In the genomic region with DNA sequence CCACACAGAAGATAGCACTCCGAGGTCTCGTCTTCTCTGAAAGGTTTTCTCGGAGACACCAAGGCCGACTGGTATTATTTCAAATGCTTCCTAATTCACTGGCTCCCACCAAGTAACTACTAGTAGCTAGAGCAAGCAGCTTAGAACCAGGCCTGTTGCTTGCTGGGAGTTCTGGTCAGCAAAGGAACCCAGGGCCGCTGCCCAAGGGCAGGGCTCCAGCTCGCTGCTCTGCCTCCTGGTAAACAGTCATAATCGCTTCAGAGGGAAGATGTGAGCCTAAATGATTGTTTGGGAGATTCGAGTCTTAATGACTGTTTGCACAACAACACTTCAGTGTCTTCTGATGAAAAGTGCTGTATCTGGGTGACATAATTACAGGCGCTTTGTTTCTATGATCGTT, we compare ENCODE assay signal across 14 mouse cellular contexts. TPM values are rescaled to one million over a fixed set of nuclear protein-coding genes. Genes with fewer than 3 reads are reported as not detected.
DNase-seq lines count a peak whose midpoint lies in the region; ATAC-seq lines count a peak whose summit lies in the region.
"Had no signal": no experiment of that assay in that cellular context is flagged by ENCODE, and none has a peak within 500 bp of the region (broad histone marks: within the 10 kb centered on the region; RNA-seq: fewer than 3 reads in every experiment).

No protein-coding gene starts in this region.

- intact Hi-C loops in heart, postnatal 14 days (cut with DNase I) = no loop called here

- peak; percentile 50 for DNase-seq in adrenal gland, adult 2 months
- DNase-seq in adrenal gland, adult 8-10 months = no peak
- peak; percentile 2 for DNase-seq in kidney, adult 18-20 months
- DNase-seq in kidney, adult 8-10 months = no peak
- DNase-seq in NIH3T3 (ENCODE audit: low read depth) (peak; percentile 30), liver (no peak)
- peak; percentile 17 to 21 for DNase-seq in heart, postnatal 14 days
- DNase-seq: cerebellum, postnatal 14 days had no signal

- no peak for ATAC-seq in cerebellum, adult (ENCODE audit: insufficient number of reproducible peaks, low FRiP score, low TSS enrichment)
- ATAC-seq: intestine, postnatal 0 days had no signal

RNA-seq across cellular contexts. Expression of gene 4930447C04Rik, which starts 42.0 kb away (rescaled TPM):
- under 1 TPM; 0.52 to 0.58 TPM for total RNA-seq in adrenal gland, adult 2 months (2021)
- not detected in 2 replicates for polyA plus RNA-seq in adrenal gland, adult 2 months (2012; rRNA removed)
- under 1 TPM in 3 of 4 experiments, not detected in 1; 0.24 to 0.49 (median 0.28) TPM for total RNA-seq in adrenal gland, adult 8-10 months (2022)
- total RNA-seq in heart, postnatal 14 days (2021) = under 1 TPM; 0.41 to 0.46 TPM
- total RNA-seq: monocyte, adult 5-6 weeks had no signal

RNA-seq across cellular contexts. Expression of gene Six6, which starts 42.9 kb away (rescaled TPM):
- total RNA-seq in adrenal gland, adult 2 months (2021) = not detected
- polyA plus RNA-seq in adrenal gland, adult 2 months (2012; rRNA removed) = not detected in 2 replicates
- not detected for total RNA-seq in adrenal gland, adult 8-10 months (2022)
- total RNA-seq in heart, postnatal 14 days (2021) = not detected
- total RNA-seq: layer of hippocampus, postnatal 10 days; megakaryocyte progenitor cell, adult 5-6 weeks; monocyte, adult 5-6 weeks had no signal
- polyA plus RNA-seq: intestine, postnatal 0 days; limb, embryonic 11.5 days had no signal

Comparison
In these comparisons a context has a peak if more than half of its experiments do, and no peak if none do; other contexts are left out.
1. DNase-seq: peak in adrenal gland, adult 2 months (single experiment), kidney, adult 18-20 months (single experiment), NIH3T3 (single experiment) and heart, postnatal 14 days (2 of 2); none in adrenal gland, adult 8-10 months (single experiment), kidney, adult 8-10 months (0 of 2) and liver (single experiment).